Mouse (Mus musculus) testis, adult 2 months (tissue): ENCODE measurements around the gene Ccser2. TPM values are rescaled to one million over a fixed set of nuclear protein-coding genes. Genes with fewer than 3 reads are reported as not detected.

Source experiments
- H3K27ac ChIP-seq: fragments of 200-500 bp; 2 replicates; pipeline ENCODE4 v1.5.1; 2012; ENCODE audit warnings: low read depth, low read length; ENCODE audit not compliant: control insufficient read depth, insufficient read depth
- H3K27me3 ChIP-seq: fragments of 200-500 bp; 2 replicates; pipeline ENCODE4 v1.6.1; 2012; ENCODE audit warnings: mild to moderate bottlenecking, low read length, moderate library complexity; ENCODE audit not compliant: control insufficient read depth, insufficient read depth
- H3K36me3 ChIP-seq: fragments of 200-500 bp; 2 replicates; pipeline ENCODE4 v1.6.1; 2012; ENCODE audit warnings: mild to moderate bottlenecking, low read length; ENCODE audit not compliant: control insufficient read depth, insufficient read depth
- H3K4me1 ChIP-seq: fragments of 200-500 bp; 2 replicates; pipeline ENCODE4 v1.6.1; 2012; ENCODE audit warnings: low read length; ENCODE audit not compliant: control insufficient read depth, insufficient read depth
- H3K4me3 ChIP-seq: fragments of 200-500 bp; 2 replicates; pipeline ENCODE4 v1.5.1; 2012; ENCODE audit warnings: low read depth, mild to moderate bottlenecking, low read length, moderate library complexity, mixed read lengths; ENCODE audit not compliant: control insufficient read depth
- CTCF ChIP-seq: fragments of 200-500 bp; IDR thresholded peaks from 2 replicates; pipeline ENCODE4 v1.5.1; 2012; ENCODE audit warnings: low read depth, mild to moderate bottlenecking, inconsistent platforms, low read length, moderate library complexity; ENCODE audit not compliant: control insufficient read depth, insufficient read depth, insufficient replicate concordance
- POLR2A ChIP-seq: fragments of 200-500 bp; IDR thresholded peaks from 2 replicates; pipeline ENCODE4 v1.6.1; 2012; ENCODE audit warnings: low read depth, mild to moderate bottlenecking, inconsistent platforms, low read length, moderate library complexity; ENCODE audit not compliant: control insufficient read depth
- polyA plus RNA-seq: library from polyadenylated mRNA; depleted of rRNA; stranded (reverse); fragments of >200 nt; gene quantifications from 2 replicates; pipeline ENCODE4 v1.2.3, GENCODE M21; 2012

Ccser2 gene
- polyA plus RNA-seq, 1 experiment: 164 TPM

- Histone ChIP-seq H3K27ac (no peak overlapping the region), H3K4me1 (no peaks in the 10 kb centered on the region), H3K4me3 (no peak overlapping the region), H3K27me3 (no peaks in the 10 kb centered on the region), H3K36me3 (peaks cover 2% of the 10 kb centered on the region)
- no peak for TF ChIP-seq CTCF
- TF ChIP-seq POLR2A: no peak
These were observed 31.3 kb downstream of the Ccser2 start for GRCm38 (mm10) chr14:36937080-36937878.

- H3K4me3 ChIP-seq: no peak overlapping the region
- peaks cover 2% of the 10 kb centered on the region for H3K36me3 ChIP-seq
- H3K27me3 ChIP-seq: no peaks in the 10 kb centered on the region
- no peaks in the 10 kb centered on the region for H3K4me1 ChIP-seq
- no peak for TF ChIP-seq CTCF
- TF ChIP-seq POLR2A: no peak
- no peak overlapping the region for H3K27ac ChIP-seq
These were observed 35.8 kb downstream of the Ccser2 start for GRCm38 (mm10) chr14:36932638-36933382.

- Histone ChIP-seq H3K4me1 (no peaks in the 10 kb centered on the region), H3K36me3 (peaks cover under 1% of the 10 kb centered on the region), H3K4me3 (no peak overlapping the region), H3K27me3 (no peaks in the 10 kb centered on the region), H3K27ac (no peak overlapping the region)
- TF ChIP-seq CTCF (no peak), POLR2A (no peak)
These were observed 36.5 kb downstream of the Ccser2 start for GRCm38 (mm10) chr14:36932038-36932437.

GRCm38 (mm10) chr14:36923383-36923782 lies 45.2 kb downstream of the Ccser2 start:
- Histone ChIP-seq H3K4me3 (no peak overlapping the region), H3K4me1 (no peaks in the 10 kb centered on the region), H3K27ac (no peak overlapping the region), H3K36me3 (no peaks in the 10 kb centered on the region), H3K27me3 (no peaks in the 10 kb centered on the region)
- no peak for TF ChIP-seq POLR2A
- TF ChIP-seq CTCF: no peak

- Histone ChIP-seq H3K4me1 (no peaks in the 10 kb centered on the region), H3K27me3 (no peaks in the 10 kb centered on the region), H3K27ac (0 out of 2 replicates have a peak overlapping the region, but pooled peaks have one; percentile 34), H3K4me3 (no peak overlapping the region), H3K36me3 (no peaks in the 10 kb centered on the region)
- TF ChIP-seq CTCF: no peak
- no peak for TF ChIP-seq POLR2A
These were observed 47.1 kb downstream of the Ccser2 start for GRCm38 (mm10) chr14:36921346-36922049.

- no peak for TF ChIP-seq POLR2A
- no peak for TF ChIP-seq CTCF
- Histone ChIP-seq H3K27ac (no peak overlapping the region), H3K4me1 (no peaks in the 10 kb centered on the region), H3K36me3 (no peaks in the 10 kb centered on the region), H3K27me3 (no peaks in the 10 kb centered on the region), H3K4me3 (no peak overlapping the region)
These were observed 48.7 kb downstream of the Ccser2 start for GRCm38 (mm10) chr14:36919886-36920285.

GRCm38 (mm10) chr14:36919146-36919545 lies 49.4 kb downstream of the Ccser2 start:
- Histone ChIP-seq H3K4me3 (peak overlapping the region; percentile 55), H3K4me1 (no peaks in the 10 kb centered on the region), H3K27ac (peak overlapping the region; percentile 81)

More at GRCm38 (mm10) chr14:36919146-36919545, 49.4 kb downstream of the Ccser2 start:
- TF ChIP-seq CTCF: no peak
- peak; percentile 67 for TF ChIP-seq POLR2A
- Histone ChIP-seq H3K36me3 (no peaks in the 10 kb centered on the region), H3K27me3 (no peaks in the 10 kb centered on the region)
